In genomic region chr8:71469411-71469810, GRCm38 (mm10) we compare ENCODE assay signal across 9 mouse cellular contexts. TPM values are rescaled to one million over a fixed set of nuclear protein-coding genes. Genes with fewer than 3 reads are reported as not detected.
A peak's percentile ranks its signal among the peaks of the same experiment; 100 is the strongest.
DNase-seq lines count a peak whose midpoint lies in the region; ATAC-seq and TF ChIP-seq lines count a peak whose summit lies in the region.
"Had no signal": no experiment of that assay in that cellular context is flagged by ENCODE, and none has a peak within 500 bp of the region (broad histone marks: within the 10 kb centered on the region; RNA-seq: fewer than 3 reads in every experiment).

No protein-coding gene starts in this region.

- peak overlapping the region; percentile 75 for H3K4me3 ChIP-seq in forebrain, embryonic 13.5 days
- peak overlapping the region; percentile 80 for H3K4me3 ChIP-seq in intestine, embryonic 14.5 days (ENCODE audit: low read depth, low read length)
- H3K4me3 ChIP-seq in liver, embryonic 11.5 days (ENCODE audit: low read depth, low read length), result peak overlapping the region; percentile 73
- H3K4me3 ChIP-seq in thymus, adult 2 months (ENCODE audit: control insufficient read depth, insufficient read depth, low read length), result peak overlapping the region; percentile 61

- peak overlapping the region; percentile 82 for H3K9ac ChIP-seq in forebrain, embryonic 13.5 days
- H3K9ac ChIP-seq in intestine, embryonic 14.5 days (ENCODE audit: low read length), result peak overlapping the region; percentile 67
- H3K9ac ChIP-seq in liver, embryonic 11.5 days (ENCODE audit: low read depth, low read length), result peak overlapping the region; percentile 74

- 1% methylated on average over 24 of the region's 24 CpGs for WGBS in forebrain, embryonic 13.5 days
- WGBS in intestine, embryonic 14.5 days, result under 1% methylated on average over 22 of the region's 24 CpGs
- under 1% methylated on average over 24 of the region's 24 CpGs for WGBS in liver, embryonic 11.5 days
- WGBS in thymus, adult 2 months, result under 1% methylated on average over 24 of the region's 24 CpGs

- ATAC-seq in forebrain, embryonic 13.5 days, result peak; percentile 41
- ATAC-seq in intestine, embryonic 14.5 days (replicated peaks; ENCODE audit: low FRiP score, low TSS enrichment, low read depth), result peak; percentile 28
- ATAC-seq in liver, embryonic 11.5 days (replicated peaks; ENCODE audit: low FRiP score), result peak; percentile 9; the same call in 1 of the 2 replicates

- peak; percentile 62 for DNase-seq in adrenal gland, postnatal 10 days
- DNase-seq in adrenal gland, postnatal 25 days, result no peak
- peak; percentile 81 for DNase-seq in R1 (ENCODE audit: low read depth, low spot score)
- peak; percentile 76 for DNase-seq in intestine, embryonic 14.5 days (ENCODE audit: low spot score)
- DNase-seq in liver, embryonic 11.5 days (ENCODE audit: low spot score), result no peak
- DNase-seq in naive thymus-derived CD4-positive, alpha-beta T cell, adult 2 months (ENCODE audit: low read depth), result peak; percentile 69
- DNase-seq in thymus, adult 2 months, result peak; percentile 66

- H3K27me3 ChIP-seq in forebrain, embryonic 13.5 days, result no peaks in the 10 kb centered on the region
- no peaks in the 10 kb centered on the region for H3K27me3 ChIP-seq in intestine, embryonic 14.5 days (replicated peaks; ENCODE audit: control insufficient read depth, insufficient read depth, low read length)
- no peaks in the 10 kb centered on the region for H3K27me3 ChIP-seq in liver, embryonic 11.5 days (replicated peaks; ENCODE audit: control insufficient read depth, insufficient read depth, low read length)
- no peaks in the 10 kb centered on the region for H3K27me3 ChIP-seq in thymus, adult 2 months (ENCODE audit: control insufficient read depth, insufficient read depth, low read length)
- H3K27me3 ChIP-seq: Patski had no signal

- TF ChIP-seq CTCF in thymus, adult 2 months (IDR thresholded peaks at IDR 0.05; ENCODE audit: borderline replicate concordance, control insufficient read depth, extremely low read depth, insufficient read depth, low read length, poor library complexity), result no peak

- peak overlapping the region; percentile 93 for H3K4me2 ChIP-seq in forebrain, embryonic 13.5 days
- H3K4me2 ChIP-seq in intestine, embryonic 14.5 days (ENCODE audit: low read length), result peak overlapping the region; percentile 95
- peak overlapping the region; percentile 93 for H3K4me2 ChIP-seq in liver, embryonic 11.5 days

- peaks cover 25% of the 10 kb centered on the region for H3K4me1 ChIP-seq in forebrain, embryonic 13.5 days
- peaks cover 11% of the 10 kb centered on the region for H3K4me1 ChIP-seq in intestine, embryonic 14.5 days (replicated peaks; ENCODE audit: control insufficient read depth, insufficient read depth, low read length)
- H3K4me1 ChIP-seq in liver, embryonic 11.5 days (replicated peaks; ENCODE audit: control insufficient read depth, insufficient read depth, low read length), result peaks cover 17% of the 10 kb centered on the region
- peaks cover 18% of the 10 kb centered on the region for H3K4me1 ChIP-seq in thymus, adult 2 months (replicated peaks; ENCODE audit: control insufficient read depth, insufficient read depth, low read length)

- H3K27ac ChIP-seq in forebrain, embryonic 13.5 days, result peak overlapping the region; percentile 75
- peak overlapping the region; percentile 57; the same call in 1 of the 2 replicates for H3K27ac ChIP-seq in intestine, embryonic 14.5 days (ENCODE audit: low read depth)
- peak overlapping the region; percentile 14; the same call in 1 of the 2 replicates for H3K27ac ChIP-seq in liver, embryonic 11.5 days (ENCODE audit: low read depth, low read length)
- H3K27ac ChIP-seq in thymus, adult 2 months (ENCODE audit: control insufficient read depth, insufficient read depth, low read length), result no peak overlapping the region

- no peak for TF ChIP-seq POLR2A in thymus, adult 2 months (IDR thresholded peaks at IDR 0.05; ENCODE audit: control insufficient read depth, extremely low read depth, insufficient read depth, low read length, poor library complexity)

- peaks cover 42% of the 10 kb centered on the region for H3K36me3 ChIP-seq in forebrain, embryonic 13.5 days (ENCODE audit: poor library complexity, severe bottlenecking)
- H3K36me3 ChIP-seq in intestine, embryonic 14.5 days (ENCODE audit: control insufficient read depth, insufficient read depth, low read length), result peaks cover 36% of the 10 kb centered on the region
- peaks cover 33% of the 10 kb centered on the region for H3K36me3 ChIP-seq in liver, embryonic 11.5 days (ENCODE audit: control insufficient read depth, insufficient read depth, low read length)
- peaks cover 19% of the 10 kb centered on the region for H3K36me3 ChIP-seq in thymus, adult 2 months (ENCODE audit: control insufficient read depth, insufficient read depth, low read length)

- no peaks in the 10 kb centered on the region for H3K9me3 ChIP-seq in forebrain, embryonic 13.5 days (replicated peaks)
- H3K9me3 ChIP-seq in intestine, embryonic 14.5 days (ENCODE audit: control insufficient read depth, low read length), result no peaks in the 10 kb centered on the region
- H3K9me3 ChIP-seq in liver, embryonic 11.5 days (ENCODE audit: control insufficient read depth, low read length), result no peaks in the 10 kb centered on the region

RNA-seq across cellular contexts. Expression of gene Dda1, which starts 0.4 kb away (rescaled TPM):
- 10 to 100 TPM; 46.1 to 48.5 TPM for total RNA-seq in adrenal gland, postnatal 10 days (2021)
- 62.5 and 64.7 TPM in 2 replicates for total RNA-seq in adrenal gland, postnatal 25 days (2021)
- polyA plus RNA-seq in forebrain, embryonic 13.5 days (2015; fragmentation: Nextera tagmentation; extraction: Ambion mirVana), result 185 and 193 TPM in 2 replicates
- 102 TPM in 2 replicates for polyA plus RNA-seq in intestine, embryonic 14.5 days (2014; fragmentation: Nextera tagmentation; extraction: Ambion mirVana)
- 94.1 and 98.2 TPM in 2 replicates for polyA plus RNA-seq in liver, embryonic 11.5 days (2014; fragmentation: Nextera tagmentation; extraction: Ambion mirVana)
- 201 and 216 TPM in 2 replicates for polyA plus RNA-seq in thymus, adult 2 months (2012; rRNA removed)

RNA-seq across cellular contexts. Expression of gene Mrpl34, which starts 4.7 kb away (rescaled TPM):
- total RNA-seq in adrenal gland, postnatal 10 days (2021), result 100 to 1,000 TPM; 141 to 156 TPM
- 109 and 113 TPM in 2 replicates for total RNA-seq in adrenal gland, postnatal 25 days (2021)
- 212 and 245 TPM in 2 replicates for polyA plus RNA-seq in forebrain, embryonic 13.5 days (2015; fragmentation: Nextera tagmentation; extraction: Ambion mirVana)
- 183 and 191 TPM in 2 replicates for polyA plus RNA-seq in intestine, embryonic 14.5 days (2014; fragmentation: Nextera tagmentation; extraction: Ambion mirVana)
- 215 and 229 TPM in 2 replicates for polyA plus RNA-seq in liver, embryonic 11.5 days (2014; fragmentation: Nextera tagmentation; extraction: Ambion mirVana)
- polyA plus RNA-seq in thymus, adult 2 months (2012; rRNA removed), result 119 and 125 TPM in 2 replicates

RNA-seq across cellular contexts. Expression of gene Abhd8, which starts 6.0 kb away (rescaled TPM):
- total RNA-seq in adrenal gland, postnatal 10 days (2021), result 10 to 100 TPM; 38.8 to 47.5 TPM
- 63.0 and 82.8 TPM in 2 replicates for total RNA-seq in adrenal gland, postnatal 25 days (2021)
- polyA plus RNA-seq in forebrain, embryonic 13.5 days (2015; fragmentation: Nextera tagmentation; extraction: Ambion mirVana), result 93.9 and 95.7 TPM in 2 replicates
- 29.4 and 30.8 TPM in 2 replicates for polyA plus RNA-seq in intestine, embryonic 14.5 days (2014; fragmentation: Nextera tagmentation; extraction: Ambion mirVana)
- polyA plus RNA-seq in liver, embryonic 11.5 days (2014; fragmentation: Nextera tagmentation; extraction: Ambion mirVana), result 20.6 and 21.4 TPM in 2 replicates
- 282 and 336 TPM in 2 replicates for polyA plus RNA-seq in thymus, adult 2 months (2012; rRNA removed)

RNA-seq across cellular contexts. Expression of gene Ano8, which starts 16.4 kb away (rescaled TPM):
- total RNA-seq in adrenal gland, postnatal 10 days (2021), result 10 to 100 TPM; 14.1 to 21.4 TPM
- 17.3 and 23.3 TPM in 2 replicates for total RNA-seq in adrenal gland, postnatal 25 days (2021)
- 4.0 and 4.5 TPM in 2 replicates for polyA plus RNA-seq in forebrain, embryonic 13.5 days (2015; fragmentation: Nextera tagmentation; extraction: Ambion mirVana)
- 1.2 and 1.7 TPM in 2 replicates for polyA plus RNA-seq in intestine, embryonic 14.5 days (2014; fragmentation: Nextera tagmentation; extraction: Ambion mirVana)
- polyA plus RNA-seq in liver, embryonic 11.5 days (2014; fragmentation: Nextera tagmentation; extraction: Ambion mirVana), result 0.60 and 0.96 TPM in 2 replicates
- 34.8 and 40.7 TPM in 2 replicates for polyA plus RNA-seq in thymus, adult 2 months (2012; rRNA removed)

RNA-seq across cellular contexts. Expression of gene Gtpbp3, which starts 18.5 kb away (rescaled TPM):
- total RNA-seq in adrenal gland, postnatal 10 days (2021), result 10 to 100 TPM; 18.5 to 29.5 TPM
- 26.5 and 28.7 TPM in 2 replicates for total RNA-seq in adrenal gland, postnatal 25 days (2021)
- polyA plus RNA-seq in forebrain, embryonic 13.5 days (2015; fragmentation: Nextera tagmentation; extraction: Ambion mirVana), result 13.4 TPM in 2 replicates
- polyA plus RNA-seq in intestine, embryonic 14.5 days (2014; fragmentation: Nextera tagmentation; extraction: Ambion mirVana), result 6.1 and 6.2 TPM in 2 replicates
- 9.5 and 10.4 TPM in 2 replicates for polyA plus RNA-seq in liver, embryonic 11.5 days (2014; fragmentation: Nextera tagmentation; extraction: Ambion mirVana)
- 56.8 and 58.7 TPM in 2 replicates for polyA plus RNA-seq in thymus, adult 2 months (2012; rRNA removed)

Comparison
In these comparisons a context has a peak if more than half of its experiments do, and no peak if none do; other contexts are left out.
1. DNase-seq: peak in adrenal gland, postnatal 10 days (single experiment), R1 (single experiment), intestine, embryonic 14.5 days (single experiment), naive thymus-derived CD4-positive, alpha-beta T cell, adult 2 months (single experiment) and thymus, adult 2 months (single experiment); none in adrenal gland, postnatal 25 days (single experiment) and liver, embryonic 11.5 days (single experiment).
2. Peak in every context shown above with its lines, with median percentiles within 50 percentile points of each other: ATAC-seq, H3K4me2 ChIP-seq, H3K4me3 ChIP-seq and H3K9ac ChIP-seq.